Mouse (Mus musculus) layer of hippocampus, postnatal 25 days (tissue): ENCODE results near the gene Csf3r. TPM values are rescaled to one million over a fixed set of nuclear protein-coding genes. Genes with fewer than 3 reads are reported as not detected.

Source experiments
- total RNA-seq, 2 experiments: library from RNA; stranded (reverse); gene quantifications; 2 replicates each; pipeline ENCODE4 v1.2.3; 2021

Csf3r gene
- total RNA-seq, 2 experiments from 2014 or later: 5.2 to 7.1 TPM

Other genes starting within 250 kb of the Csf3r start
- 10 to 100 TPM; 44.7 to 49.7 TPM for gene Mrps15, start 22.4 kb downstream of the Csf3r start, total RNA-seq
- 10 to 100 TPM; 47.4 to 49.7 TPM for gene Oscp1, start 34.0 kb downstream of the Csf3r start, total RNA-seq
- gene Lsm10, start 72.1 kb downstream of the Csf3r start, total RNA-seq: 10 to 100 TPM; 14.7 to 17.6 TPM
- 10 to 100 TPM; 23.7 to 26.1 TPM for gene Stk40, start 79.4 kb downstream of the Csf3r start, total RNA-seq
- 1 to 10 TPM; 2.8 to 3.1 TPM for gene Eva1b, start 123.2 kb downstream of the Csf3r start, total RNA-seq
- 1 to 10 TPM in 1 of 2 experiments, under 1 TPM in 1; 0.62 to 1.0 TPM for gene Sh3d21, start 138.9 kb downstream of the Csf3r start, total RNA-seq
- 100 to 1,000 TPM; 133 to 154 TPM for gene Thrap3, start 178.2 kb downstream of the Csf3r start, total RNA-seq
- gene Map7d1, start 231.8 kb downstream of the Csf3r start, total RNA-seq: 100 to 1,000 TPM; 242 to 265 TPM
- 10 to 100 TPM; 84.7 to 84.9 TPM for gene Trappc3, start 237.8 kb downstream of the Csf3r start, total RNA-seq